Mouse (Mus musculus): ENCODE data around the gene Ffar2. TPM values are rescaled to one million over a fixed set of nuclear protein-coding genes. Genes with fewer than 3 reads are reported as not detected.

Ffar2 gene
- total RNA-seq, 2 experiments from 2014 or later = not detected

DNA sequence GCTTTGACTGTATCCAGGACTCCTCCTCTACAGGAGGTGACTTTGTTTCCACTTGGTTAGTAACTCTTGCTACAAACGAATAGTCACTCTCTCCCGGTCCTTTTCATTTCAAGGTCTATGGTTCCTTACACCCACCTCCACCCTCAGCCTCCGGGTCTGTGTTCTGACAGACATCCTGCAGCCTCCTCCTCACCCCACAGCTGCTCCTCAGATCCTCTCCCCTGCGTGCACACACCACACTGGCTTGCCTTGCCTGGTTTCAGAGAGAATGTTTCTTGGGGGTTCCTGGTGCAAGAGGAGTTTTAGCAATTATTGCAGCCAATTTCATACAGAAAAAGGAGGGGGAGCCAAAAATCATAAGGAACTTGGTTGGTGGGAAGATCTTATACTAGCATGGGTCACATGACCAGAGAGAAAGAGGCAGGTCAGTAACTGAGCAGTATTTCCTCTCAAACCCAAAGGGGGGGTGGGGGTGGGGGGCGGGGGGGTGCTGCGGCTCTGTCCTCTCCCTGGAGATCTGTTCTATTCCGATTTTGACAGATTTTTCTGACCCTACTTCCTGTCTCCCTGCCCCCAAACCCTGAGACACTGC, 2.6 kb downstream of the Ffar2 start:
- no peak for DNase-seq

- no peak for DNase-seq
These were observed 3.4 kb downstream of the Ffar2 start for GRCm38 (mm10) chr7:30820131-30820530.

GRCm38 (mm10) chr7:30812291-30812807, 11.2 kb downstream of the Ffar2 start:
- DNase-seq = no peak

DNA sequence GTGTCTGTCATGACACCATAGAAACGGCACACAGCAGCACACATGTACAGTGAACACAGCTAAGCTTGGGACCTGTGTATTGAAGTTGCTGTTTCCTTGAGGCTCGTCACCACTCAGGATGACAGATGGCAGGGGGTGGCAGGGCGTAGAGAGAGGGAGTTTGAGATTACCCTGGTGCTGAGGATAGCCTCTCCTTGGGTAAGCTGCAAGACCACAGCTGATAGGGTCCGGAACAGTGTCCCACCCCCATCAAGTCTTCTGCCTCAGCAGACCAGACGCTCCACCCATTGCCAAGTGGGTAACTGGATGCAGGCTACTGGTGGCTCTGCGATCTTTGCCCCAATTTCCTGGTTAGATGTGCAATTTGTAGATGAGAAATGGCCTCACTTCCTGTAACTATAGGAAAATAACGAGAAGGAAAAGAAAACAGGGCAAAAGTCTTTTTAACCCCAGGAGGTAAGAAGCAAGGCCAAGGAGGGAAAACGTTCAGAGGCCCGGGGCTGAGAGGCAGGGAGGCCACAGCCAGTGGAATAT, 11.8 kb downstream of the Ffar2 start:
- DNase-seq = no peak

DNA sequence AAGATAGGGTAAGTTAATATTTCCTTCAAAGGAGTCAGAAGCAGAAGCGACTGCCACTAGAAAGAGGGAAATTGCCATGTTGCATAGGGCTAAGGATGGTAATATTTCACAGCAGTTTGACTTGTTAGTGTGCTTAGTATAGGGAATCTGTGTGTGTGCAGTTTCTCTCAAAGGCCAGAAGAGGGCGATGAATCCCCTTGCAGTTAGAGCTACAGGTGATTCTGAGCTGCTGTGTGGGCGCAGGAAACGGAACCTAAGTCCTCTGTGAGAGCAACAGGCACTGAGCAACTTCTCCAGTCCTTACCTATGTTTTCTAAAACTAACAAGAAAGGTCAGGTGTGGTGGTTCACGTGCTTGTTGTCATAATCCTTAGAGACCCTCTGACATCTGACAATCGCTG, 13.3 kb downstream of the Ffar2 start:
- DNase-seq = no peak

- DNase-seq = peak; percentile 33
These were observed 17.7 kb downstream of the Ffar2 start for GRCm38 (mm10) chr7:30805924-30806323.

DNA sequence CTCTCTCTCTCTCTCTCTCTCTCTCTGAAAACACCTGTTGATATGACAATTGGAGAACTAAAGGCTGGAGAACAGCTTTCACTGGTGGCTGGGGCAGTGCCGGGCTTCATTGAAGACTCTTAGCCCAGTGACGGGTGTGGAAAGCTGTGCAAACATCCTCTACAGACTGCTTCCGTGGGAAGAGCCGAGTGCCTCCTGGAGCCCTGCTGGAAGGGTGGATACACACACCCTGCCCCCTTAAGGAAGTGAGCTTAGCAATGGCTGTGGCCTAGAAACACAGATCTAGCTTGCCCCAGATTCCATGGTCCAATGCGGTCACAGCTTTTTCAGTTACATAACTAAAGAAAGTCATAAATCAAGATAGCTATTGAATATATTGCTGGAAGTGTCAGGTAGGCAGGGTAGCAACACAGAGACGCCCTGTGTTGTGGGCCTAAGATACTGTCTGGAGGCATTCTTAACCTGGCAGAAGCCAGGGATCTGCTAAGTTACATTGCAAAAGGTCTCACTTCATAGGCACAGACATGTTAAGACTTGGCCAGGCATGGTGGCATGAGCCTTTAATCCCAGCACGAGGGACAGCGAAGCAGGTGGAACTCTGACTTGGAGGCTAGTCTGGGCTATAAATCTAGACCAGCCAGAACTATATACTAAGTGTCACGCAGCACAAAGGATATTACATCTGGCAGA, 19.4 kb downstream of the Ffar2 start:
- no peak for DNase-seq

DNA sequence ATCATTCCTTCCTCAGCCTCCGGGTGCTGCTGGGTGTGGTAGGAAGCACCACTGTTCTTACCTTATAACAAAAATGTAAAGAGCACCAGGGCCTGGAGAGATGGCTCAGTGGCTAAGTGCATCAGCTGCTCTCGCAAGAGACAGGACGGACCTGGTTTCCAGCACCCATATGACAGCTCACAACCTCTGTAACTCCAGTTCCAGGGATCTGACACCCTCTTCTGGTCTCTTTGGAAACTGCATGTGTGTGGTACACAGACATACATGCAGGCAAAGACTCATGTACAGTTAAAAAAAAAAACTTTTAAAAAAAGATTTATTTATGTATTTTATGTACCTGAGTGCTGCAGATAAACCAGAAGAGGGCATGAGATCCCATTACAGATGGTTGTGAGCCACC, 20.3 kb downstream of the Ffar2 start:
- DNase-seq = no peak

GRCm38 (mm10) chr7:30800653-30801052, 22.9 kb downstream of the Ffar2 start:
- no peak for DNase-seq

DNA sequence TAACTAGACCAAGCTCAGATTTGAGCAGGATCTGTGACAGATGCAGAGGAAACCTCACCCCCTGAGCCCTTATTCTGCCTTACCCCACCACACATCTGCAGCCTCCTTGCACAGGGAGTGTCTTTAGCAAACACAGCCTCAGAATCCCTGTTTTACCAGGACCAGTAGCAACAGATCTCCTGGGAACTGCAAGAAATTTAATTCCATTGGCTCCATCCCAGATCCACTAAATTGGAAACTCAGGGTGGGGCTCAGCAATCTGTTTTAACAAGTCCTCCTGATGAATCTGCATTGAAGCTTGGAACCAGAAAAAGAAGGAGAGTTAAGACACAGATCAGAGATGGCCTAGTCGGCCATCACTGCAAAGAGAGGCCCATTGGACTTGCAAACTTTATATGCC, 26.8 kb downstream of the Ffar2 start:
- DNase-seq = no peak

DNA sequence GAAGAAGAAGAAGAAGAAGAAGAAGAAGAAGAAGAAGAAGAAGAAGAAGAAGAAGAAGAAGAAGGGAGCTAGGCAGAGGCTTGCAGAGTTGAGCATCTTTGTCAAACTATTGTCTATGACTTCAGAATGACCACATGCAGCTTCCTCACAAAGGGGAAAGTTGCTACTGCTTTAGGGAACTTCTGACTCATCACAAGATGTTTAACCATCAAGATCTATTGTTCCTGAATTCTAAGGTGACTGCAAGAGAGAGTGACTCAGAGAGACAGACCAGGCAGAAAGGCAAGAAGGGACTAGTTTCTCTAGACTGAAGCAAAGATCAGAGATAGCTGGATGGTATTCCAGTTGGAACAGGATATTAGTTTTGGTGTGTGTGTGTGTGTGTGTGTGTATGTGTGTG, 28.7 kb downstream of the Ffar2 start:
- no peak for DNase-seq

DNA sequence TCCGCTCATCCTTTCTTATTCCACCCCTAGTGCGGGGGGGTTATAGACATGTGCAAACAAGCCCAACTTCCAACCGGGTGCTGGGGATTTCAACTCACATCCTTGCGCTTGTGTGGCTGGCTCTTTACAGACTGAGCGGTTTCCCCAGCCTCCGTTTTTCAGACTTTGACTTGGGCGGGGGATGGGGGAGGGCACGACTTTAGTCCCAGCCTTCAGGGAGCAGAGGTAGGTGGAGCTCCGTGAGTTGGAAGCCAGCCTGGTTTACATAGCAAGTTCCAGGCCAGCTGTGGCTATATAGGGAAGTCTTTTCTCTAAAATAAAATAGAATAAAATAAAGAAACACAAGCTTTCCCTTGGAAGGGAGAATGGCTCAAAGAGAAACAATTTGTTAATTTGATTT, 31.7 kb downstream of the Ffar2 start:
- no peak for DNase-seq

GRCm38 (mm10) chr7:30790141-30790540, 33.4 kb downstream of the Ffar2 start:
- DNase-seq = no peak

DNA sequence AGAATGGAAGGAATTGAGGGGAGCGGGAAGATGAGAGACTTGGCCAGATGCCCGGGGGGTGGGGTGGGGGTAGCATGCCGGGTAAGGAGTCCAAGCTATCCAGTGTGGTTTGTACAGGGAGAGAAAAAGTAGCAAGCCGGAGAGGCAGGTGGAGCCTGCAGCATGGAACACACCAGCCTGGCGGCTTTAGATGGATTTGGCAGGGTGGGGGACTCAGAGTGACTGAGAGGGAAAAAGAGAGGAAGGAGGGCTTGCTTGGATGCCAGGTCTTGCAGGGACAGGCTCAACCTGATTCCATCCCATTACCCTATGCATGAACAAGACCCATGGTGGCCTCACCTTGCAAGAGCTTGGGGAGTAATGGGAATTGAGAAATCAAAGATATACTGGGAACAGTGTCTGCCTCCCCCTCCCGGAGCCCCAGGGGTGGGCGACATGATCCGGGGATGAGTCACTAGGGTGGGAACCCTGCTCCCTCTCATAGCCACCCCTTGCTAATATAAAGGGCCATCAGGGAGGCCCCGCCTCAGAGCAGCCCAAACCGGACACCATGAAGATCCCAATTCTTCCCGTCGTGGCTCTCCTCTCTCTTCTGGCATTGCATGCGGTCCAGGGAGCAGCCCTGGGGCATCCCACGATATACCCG, 36.1 kb downstream of the Ffar2 start, which contains the start of gene Krtdap:
Gene Krtdap, plus strand, starts transcription at position 520 of the 646 bp plus-strand sequence.
- no peak for DNase-seq

DNA sequence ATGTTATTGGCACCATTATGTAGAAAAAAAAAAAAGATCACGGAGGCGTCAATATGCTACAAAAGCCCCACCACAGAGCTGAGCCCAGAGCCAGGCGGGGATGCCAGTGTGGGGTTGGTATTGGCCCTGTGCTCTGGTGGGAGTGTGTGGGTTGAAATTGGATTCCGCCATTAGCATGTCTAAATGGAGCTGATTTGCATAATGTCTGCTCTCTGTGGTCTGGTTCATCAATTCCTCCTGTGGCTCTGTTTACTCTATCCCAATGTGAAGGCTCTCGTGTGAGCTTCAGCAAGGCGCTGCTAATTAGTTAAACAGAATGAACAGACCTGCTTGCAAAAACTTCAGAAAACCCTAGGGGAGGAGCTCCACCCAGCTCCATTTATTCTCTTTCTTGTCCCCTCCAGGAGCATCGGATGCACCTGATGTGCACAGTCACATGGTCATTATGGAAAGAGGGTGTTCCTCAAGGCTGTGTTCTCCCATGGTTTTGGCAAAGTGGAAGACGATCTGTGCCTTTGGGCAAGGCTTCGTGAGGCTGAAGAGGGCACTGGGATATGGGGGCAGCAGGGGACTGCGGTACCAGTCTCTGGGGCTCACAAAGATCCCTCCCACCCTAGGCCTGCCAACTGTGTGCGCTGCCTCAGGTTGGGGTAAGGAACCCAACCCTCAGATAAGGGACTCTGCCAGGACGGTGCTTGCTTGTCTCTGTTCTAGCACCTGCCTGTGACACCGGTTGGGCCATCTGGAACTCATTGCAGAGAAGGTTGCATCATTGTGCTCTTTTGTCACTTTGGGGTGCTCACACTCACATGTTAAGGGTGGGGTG, 37.6 kb downstream of the Ffar2 start:
- no peak for DNase-seq

DNA sequence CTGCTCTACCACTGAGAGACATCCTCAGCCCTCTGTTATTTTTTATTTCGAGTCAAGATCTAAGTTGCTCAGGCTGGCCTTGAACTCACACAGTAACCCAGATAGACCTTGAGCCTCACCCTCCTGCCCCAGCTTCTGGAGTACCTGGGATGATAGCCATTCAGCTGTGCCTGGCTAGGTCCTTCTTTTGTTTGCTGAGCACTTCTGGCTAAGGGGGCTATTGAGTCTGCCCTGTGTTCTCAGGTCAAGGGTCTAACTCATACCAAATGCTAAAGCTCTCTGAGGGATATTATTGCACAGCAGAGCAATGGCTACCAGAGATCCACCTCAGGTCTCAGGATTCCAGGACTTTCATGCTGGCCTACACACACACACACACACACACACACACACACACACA, 38.4 kb downstream of the Ffar2 start:
- no peak for DNase-seq

- DNase-seq = no peak
These were observed 40.9 kb downstream of the Ffar2 start for GRCm38 (mm10) chr7:30782658-30783057.

- DNase-seq = no peak
These were observed 41.8 kb downstream of the Ffar2 start for GRCm38 (mm10) chr7:30781792-30782191.

- DNase-seq = no peak
These were observed 45.7 kb downstream of the Ffar2 start for GRCm38 (mm10) chr7:30777911-30778310.

GRCm38 (mm10) chr7:30777081-30777579, 46.4 kb downstream of the Ffar2 start:
- DNase-seq = no peak

DNA sequence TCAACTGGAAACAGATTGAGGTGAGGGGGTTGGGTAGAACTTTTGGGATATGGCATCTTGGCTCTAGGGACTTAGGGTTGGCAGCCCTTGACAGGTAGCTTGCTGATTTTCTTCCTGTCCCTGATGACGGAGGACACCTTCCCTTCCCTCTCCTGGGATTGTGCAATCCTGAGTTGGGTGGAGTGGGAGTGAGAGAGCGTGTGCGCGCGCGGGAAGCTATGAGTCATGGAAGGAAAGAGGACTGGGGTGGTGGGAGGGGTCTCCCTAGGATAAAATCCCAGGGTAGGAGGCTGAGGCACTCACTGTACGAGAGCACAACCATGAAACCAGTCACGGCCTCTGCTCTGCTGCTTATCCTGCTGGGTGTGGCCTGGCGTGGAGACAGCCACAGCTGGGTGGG, 47.5 kb downstream of the Ffar2 start:
- no peak for DNase-seq

GRCm38 (mm10) chr7:30769236-30769635, 54.3 kb downstream of the Ffar2 start:
- DNase-seq = no peak

Measured in heart, postnatal 4 days (tissue).